Mouse (Mus musculus) frontal cortex, postnatal 10 days (tissue): ENCODE measurements around the gene Gnptg.

Source experiments
- DNase-seq, 2 experiments: peaks; one replicate each; pipeline ENCODE4 v3.0.0; 2022; ENCODE audit warnings: low spot score in 2 of 2, mixed read lengths in 1 of 2

Gene Gnptg

GRCm38 (mm10) chr17:25239695-25240636, at the start of gene Gnptg, which contains the start of gene Tsr3:
TSS of gene Gnptg (minus strand) at chr17:25240124.
TSS of gene Tsr3 (plus strand) at chr17:25240170.
- DNase-seq: peak in 1 of 2 experiments; percentile 84

- DNase-seq: peak in 1 of 2 experiments; percentile 38
These were observed 48.9 kb upstream of the Gnptg start for GRCm38 (mm10) chr17:25288842-25289241.

- DNase-seq: peak in 1 of 2 experiments; percentile 30
These were observed 45.1 kb upstream of the Gnptg start for GRCm38 (mm10) chr17:25285033-25285432.

- no peak for DNase-seq
These were observed 42.2 kb upstream of the Gnptg start for GRCm38 (mm10) chr17:25282133-25282532.

GRCm38 (mm10) chr17:25275833-25276232, 35.9 kb upstream of the Gnptg start:
- DNase-seq: no peak

GRCm38 (mm10) chr17:25274571-25275346, 34.8 kb upstream of the Gnptg start, which contains the start of gene Ube2i:
TSS of gene Ube2i (minus strand) at chr17:25274622.
- no peak for DNase-seq

GRCm38 (mm10) chr17:25273706-25274501, 34.0 kb upstream of the Gnptg start:
- peak; percentile 91 to 94 for DNase-seq

- DNase-seq: peak; percentile 80 to 89
These were observed 33.2 kb upstream of the Gnptg start for GRCm38 (mm10) chr17:25272951-25273705.

GRCm38 (mm10) chr17:25272326-25272725, 32.4 kb upstream of the Gnptg start:
- DNase-seq: no peak

- DNase-seq: no peak
These were observed 30.9 kb upstream of the Gnptg start for GRCm38 (mm10) chr17:25270795-25271335.

GRCm38 (mm10) chr17:25264453-25264852, 24.5 kb upstream of the Gnptg start:
- no peak for DNase-seq

- no peak for DNase-seq
These were observed 17.9 kb upstream of the Gnptg start for GRCm38 (mm10) chr17:25257804-25258261.

GRCm38 (mm10) chr17:25256140-25256754, 16.3 kb upstream of the Gnptg start, which contains the start of gene Baiap3:
TSS of gene Baiap3 (minus strand) at chr17:25256364.
- no peak for DNase-seq

GRCm38 (mm10) chr17:25255110-25255509, 15.2 kb upstream of the Gnptg start:
- no peak for DNase-seq

- DNase-seq: peak; percentile 58 to 66
These were observed 13.8 kb upstream of the Gnptg start for GRCm38 (mm10) chr17:25253760-25254159.

GRCm38 (mm10) chr17:25252643-25253042, 12.7 kb upstream of the Gnptg start:
- no peak for DNase-seq

- no peak for DNase-seq
These were observed 10.4 kb upstream of the Gnptg start for GRCm38 (mm10) chr17:25250181-25250835.

GRCm38 (mm10) chr17:25248033-25248750, 8.3 kb upstream of the Gnptg start:
- DNase-seq: no peak

GRCm38 (mm10) chr17:25244239-25244638, 4.3 kb upstream of the Gnptg start:
- DNase-seq: no peak
